Mouse (Mus musculus) liver, embryonic 14.5 days (tissue): ENCODE data around the gene Slc39a3. TPM values are rescaled to one million over a fixed set of nuclear protein-coding genes. Genes with fewer than 3 reads are reported as not detected.
"Not testable (repeated sequence)": the region's sequence is repeated elsewhere in the genome, so short reads cannot be mapped to it uniquely, and the experiment has no call there.

Source experiments
- ATAC-seq: fragments of 200-750 bp; cut with Nextera tagmentation; 2 replicates; pipeline ENCODE4 v1.8.0; 2017; ENCODE audit warnings: moderate number of reproducible peaks, mild to moderate bottlenecking, moderate library complexity; ENCODE audit not compliant: insufficient read depth
- DNase-seq, 3 experiments: peaks; one replicate each; pipeline ENCODE4 v3.0.0-alpha.2; 2012 to 2013; ENCODE audit warnings: low read depth in 3 of 3, low spot score in 3 of 3
- H3K27ac ChIP-seq: fragments of 300-500 bp; sonication (generic); 2 replicates; pipeline ENCODE4 v1.5.1; 2014; ENCODE audit warnings: moderate library complexity, mild to moderate bottlenecking, control low read depth, inconsistent platforms
- H3K27me3 ChIP-seq: fragments of 300-500 bp; sonication (generic); 2 replicates; pipeline ENCODE4 v1.6.1; 2014; ENCODE audit warnings: mild to moderate bottlenecking, low read length, moderate library complexity; ENCODE audit not compliant: control insufficient read depth, insufficient read depth
- H3K36me3 ChIP-seq: fragments of 300-500 bp; sonication (generic); replicated peaks from 2 replicates; pipeline ENCODE4 v1.6.1; 2014; ENCODE audit warnings: low read depth; ENCODE audit not compliant: control insufficient read depth, insufficient read depth
- H3K4me1 ChIP-seq, 2 experiments: fragments of 200-500 bp in 1 of 2; fragments of 300-500 bp in 1 of 2; sonication (generic) in 1 of 2; replicated peaks; 2 replicates each; pipeline ENCODE4 v1.6.1; 2012 to 2014; ENCODE audit warnings: antibody characterized with exemption in 1 of 2, inconsistent platforms in 1 of 2, low read length in 1 of 2; ENCODE audit not compliant: control insufficient read depth in 2 of 2, insufficient read depth in 2 of 2
- H3K4me2 ChIP-seq: fragments of 300-500 bp; sonication (generic); 2 replicates; pipeline ENCODE4 v1.6.1; 2014; ENCODE audit warnings: low read depth, mild to moderate bottlenecking, control low read depth, moderate library complexity
- H3K4me3 ChIP-seq, 2 experiments: fragments of 200-500 bp in 1 of 2; fragments of 300-500 bp in 1 of 2; sonication (generic) in 1 of 2; 2 replicates each; pipeline ENCODE4 v1.5.1; 2012 to 2014; ENCODE audit warnings: low read depth in 2 of 2, low read length in 2 of 2, mild to moderate bottlenecking in 2 of 2, control low read depth in 1 of 2, inconsistent platforms in 1 of 2, moderate library complexity in 1 of 2; ENCODE audit not compliant: insufficient read depth in 1 of 2
- H3K9ac ChIP-seq: fragments of 300-500 bp; sonication (generic); replicated peaks from 2 replicates; pipeline ENCODE4 v1.6.1; 2014; ENCODE audit warnings: mild to moderate bottlenecking, control low read depth, moderate library complexity
- H3K9me3 ChIP-seq: fragments of 300-500 bp; sonication (generic); 2 replicates; pipeline ENCODE4 v1.6.1; 2016; ENCODE audit warnings: low read length, mixed read lengths; ENCODE audit not compliant: control insufficient read depth
- CTCF ChIP-seq: IDR thresholded peaks from 2 replicates; pipeline ENCODE4 v1.5.1; 2016; ENCODE audit warnings: antibody characterized with exemption, low read depth, control low read depth
- EP300 ChIP-seq: IDR thresholded peaks from 2 replicates; pipeline ENCODE4 v1.6.1; 2016; ENCODE audit warnings: antibody characterized with exemption, low read depth
- WGBS: fragments of 180-500 bp; shearing (Covaris S2); extraction: QIAGEN DNeasy Blood & Tissue Kit; methylation state at CpG from one replicate; pipeline ENCODE4 v1.1.7; 2014; ENCODE audit not compliant: insufficient replicate concordance; 5-methylcytosine and 5-hydroxymethylcytosine counted together
- polyA plus RNA-seq, 2 experiments: library from polyadenylated mRNA; depleted of rRNA in 1 of 2; stranded (reverse) in 1 of 2; unstranded in 1 of 2; fragments of >200 nt; fragmentation: Nextera tagmentation in 1 of 2; extraction: Ambion mirVana in 1 of 2; gene quantifications; 2 replicates each; pipeline versions ENCODE4 v1.2.1 to v1.2.3; 2012 to 2014

Gene Slc39a3
- polyA plus RNA-seq, 2 experiments, result 2.7 to 4.4 TPM

- Histone ChIP-seq H3K27ac (no peak overlapping the region), H3K9ac (0 out of 2 replicates have a peak overlapping the region, but pooled peaks have one; percentile 11), H3K4me2 (no peak overlapping the region), H3K4me1 (peaks cover 0 to 4% of the 10 kb centered on the region in 2 experiments; a peak in 2 of 4 replicates), H3K36me3 (peaks cover 12% of the 10 kb centered on the region), H3K9me3 (no peaks in the 10 kb centered on the region), H3K27me3 (no peaks in the 10 kb centered on the region), H3K4me3 (no peak overlapping the region)
- ATAC-seq, result peak; percentile 42; the same call in 1 of the 2 replicates
- no peak for TF ChIP-seq EP300
- TF ChIP-seq CTCF, result no peak
- 26% methylated on average over 6 of the region's 6 CpGs for WGBS
- no peak for DNase-seq
Observed at GRCm38 (mm10) chr10:81051133-81051532, 13.9 kb upstream of the Slc39a3 start.

GRCm38 (mm10) chr10:81050645-81051044 lies 13.4 kb upstream of the Slc39a3 start:
- no peak for DNase-seq
- H3K27me3 ChIP-seq, result no peaks in the 10 kb centered on the region

GRCm38 (mm10) chr10:81045246-81045645 lies 8.0 kb upstream of the Slc39a3 start:
- 74% methylated on average over 13 of the region's 14 CpGs for WGBS
- H3K36me3 ChIP-seq, H3K9ac ChIP-seq, H3K4me1 ChIP-seq, H3K27ac ChIP-seq, H3K27me3 ChIP-seq, H3K4me2 ChIP-seq, H3K4me3 ChIP-seq, ATAC-seq, H3K9me3 ChIP-seq, DNase-seq: not testable (repeated sequence)

More at GRCm38 (mm10) chr10:81050645-81051044, 13.4 kb upstream of the Slc39a3 start:
- no peak for ATAC-seq
- H3K9ac ChIP-seq, result no peak overlapping the region
- no peak overlapping the region for H3K4me3 ChIP-seq
- no peak overlapping the region for H3K4me2 ChIP-seq
- peaks cover 0 to 4% of the 10 kb centered on the region in 2 experiments; a peak in 2 of 4 replicates for H3K4me1 ChIP-seq
- no peaks in the 10 kb centered on the region for H3K9me3 ChIP-seq
- TF ChIP-seq CTCF (peak; percentile 67), EP300 (no peak)
- WGBS, result 56% methylated on average over 4 of the region's 4 CpGs
- H3K36me3 ChIP-seq, result peaks cover 12% of the 10 kb centered on the region
- H3K27ac ChIP-seq, result no peak overlapping the region

- DNase-seq (peak; percentile 46 to 47 (median 47)), ATAC-seq (no peak)
- TF ChIP-seq CTCF, result peak; percentile 95
- no peak for TF ChIP-seq EP300
- no peaks in the 10 kb centered on the region for H3K9me3 ChIP-seq
- peaks cover 0 to 5% of the 10 kb centered on the region in 2 experiments; a peak in 2 of 4 replicates for H3K4me1 ChIP-seq
- no peaks in the 10 kb centered on the region for H3K36me3 ChIP-seq
- no peak overlapping the region for H3K4me3 ChIP-seq
- no peak overlapping the region for H3K4me2 ChIP-seq
- WGBS, result 26% methylated on average over 13 of the region's 13 CpGs
- H3K27ac ChIP-seq, result no peak overlapping the region
- no peaks in the 10 kb centered on the region for H3K27me3 ChIP-seq
- H3K9ac ChIP-seq, result no peak overlapping the region
Observed at GRCm38 (mm10) chr10:81041458-81042175, 4.4 kb upstream of the Slc39a3 start.

- ATAC-seq, result no peak
- H3K4me2 ChIP-seq, result peak overlapping the region; percentile 65; the same call in 1 of the 2 replicates
- no peaks in the 10 kb centered on the region for H3K27me3 ChIP-seq
- no peak for DNase-seq
- peaks cover 0 to 5% of the 10 kb centered on the region in 2 experiments; a peak in 2 of 4 replicates for H3K4me1 ChIP-seq
- WGBS, result 69% methylated on average over 7 of the region's 7 CpGs
- H3K9ac ChIP-seq, result no peak overlapping the region
- H3K9me3 ChIP-seq, result no peaks in the 10 kb centered on the region
- no peak overlapping the region for H3K27ac ChIP-seq
- H3K4me3 ChIP-seq, result no peak overlapping the region
- H3K36me3 ChIP-seq, result no peaks in the 10 kb centered on the region
- TF ChIP-seq CTCF (peak; percentile 29; the same call in 1 of the 2 replicates), EP300 (no peak)
Observed at GRCm38 (mm10) chr10:81036251-81036650, 975 bp downstream of the Slc39a3 start.
